Mouse (Mus musculus) stomach, postnatal 0 days (tissue): ENCODE results near the gene Mcm3ap. TPM values are rescaled to one million over a fixed set of nuclear protein-coding genes. Genes with fewer than 3 reads are reported as not detected.

Experiments used
- ATAC-seq: fragments of 200-750 bp; cut with Nextera tagmentation; 2 replicates; pipeline ENCODE4 v1.8.0; 2017; ENCODE audit not compliant: low FRiP score, low TSS enrichment
- DNase-seq: peaks from one replicate; pipeline ENCODE4 v3.0.0-alpha.2; 2016; ENCODE audit warnings: low spot score
- H3K27ac ChIP-seq: fragments of 300-500 bp; sonication (generic); replicated peaks from 2 replicates; pipeline ENCODE4 v1.5.1; 2014; ENCODE audit warnings: mild to moderate bottlenecking, control low read depth
- H3K27me3 ChIP-seq: fragments of 300-500 bp; sonication (generic); 2 replicates; pipeline ENCODE4 v1.6.1; 2014; ENCODE audit warnings: low read length; ENCODE audit not compliant: control insufficient read depth, insufficient read depth
- H3K36me3 ChIP-seq: fragments of 300-500 bp; sonication (generic); 2 replicates; pipeline ENCODE4 v1.6.1; 2014; ENCODE audit warnings: low read length, mixed read lengths; ENCODE audit not compliant: control insufficient read depth, insufficient read depth
- H3K4me1 ChIP-seq: fragments of 300-500 bp; sonication (generic); replicated peaks from 2 replicates; pipeline ENCODE4 v1.6.1; 2014; ENCODE audit warnings: antibody characterized with exemption; ENCODE audit not compliant: control insufficient read depth, insufficient read depth
- H3K4me2 ChIP-seq: fragments of 300-500 bp; sonication (generic); replicated peaks from 2 replicates; pipeline ENCODE4 v1.6.1; 2014; ENCODE audit warnings: low read depth, mild to moderate bottlenecking, control low read depth, moderate library complexity
- H3K4me3 ChIP-seq: fragments of 300-500 bp; sonication (generic); 2 replicates; pipeline ENCODE4 v1.5.1; 2014; ENCODE audit warnings: low read depth, low read length, control low read depth
- H3K9ac ChIP-seq: fragments of 300-500 bp; sonication (generic); 2 replicates; pipeline ENCODE4 v1.6.1; 2014; ENCODE audit warnings: mild to moderate bottlenecking, low read length, control low read depth, mixed read lengths
- H3K9me3 ChIP-seq: fragments of 300-500 bp; sonication (generic); 2 replicates; pipeline ENCODE4 v1.6.1; 2016; ENCODE audit warnings: low read length; ENCODE audit not compliant: control insufficient read depth
- CTCF ChIP-seq: IDR thresholded peaks from 2 replicates; pipeline ENCODE4 v1.5.1; 2016; ENCODE audit warnings: antibody characterized with exemption, low read depth, mild to moderate bottlenecking, moderate library complexity
- EP300 ChIP-seq: optimal IDR thresholded peaks from 2 replicates; pipeline ENCODE3; 2016; ENCODE audit warnings: antibody characterized with exemption
- WGBS: fragments of 180-500 bp; shearing (Covaris S2); extraction: QIAGEN DNeasy Blood & Tissue Kit; methylation state at CpG from one replicate; pipeline ENCODE4 v1.1.7; 2014; 5-methylcytosine and 5-hydroxymethylcytosine counted together
- polyA plus RNA-seq: library from polyadenylated mRNA; unstranded; fragments of >200 nt; fragmentation: Nextera tagmentation; extraction: Ambion mirVana; gene quantifications from 2 replicates; pipeline ENCODE4 v1.2.1, GENCODE M21; 2015

Gene Mcm3ap
- polyA plus RNA-seq, 1 experiment from 2014 or later = 22.7 TPM

GRCm38 (mm10) chr10:76497522-76497921 lies 28.8 kb downstream of the Mcm3ap start:
- H3K27ac ChIP-seq = no peak overlapping the region

GRCm38 (mm10) chr10:76504271-76504943 lies 35.7 kb downstream of the Mcm3ap start:
- Histone ChIP-seq H3K4me2 (no peak overlapping the region), H3K36me3 (peaks cover 31% of the 10 kb centered on the region), H3K9ac (no peak overlapping the region), H3K9me3 (no peaks in the 10 kb centered on the region), H3K27me3 (no peaks in the 10 kb centered on the region), H3K4me1 (no peaks in the 10 kb centered on the region), H3K27ac (no peak overlapping the region), H3K4me3 (no peak overlapping the region)
- ATAC-seq (peak; percentile 66), DNase-seq (peak; percentile 19)
- WGBS = 62% methylated on average over 11 of the region's 11 CpGs
- TF ChIP-seq EP300 (no peak), CTCF (no peak)

More at GRCm38 (mm10) chr10:76497522-76497921, 28.8 kb downstream of the Mcm3ap start:
- Histone ChIP-seq H3K9ac (no peak overlapping the region), H3K4me2 (no peak overlapping the region), H3K36me3 (peaks cover 26% of the 10 kb centered on the region), H3K9me3 (no peaks in the 10 kb centered on the region), H3K4me3 (no peak overlapping the region), H3K4me1 (no peaks in the 10 kb centered on the region), H3K27me3 (no peaks in the 10 kb centered on the region)
- WGBS = 93% methylated on average over 4 of the region's 4 CpGs
- DNase-seq = no peak
- TF ChIP-seq CTCF = no peak
- no peak for TF ChIP-seq EP300
- no peak for ATAC-seq

- Histone ChIP-seq H3K4me2 (no peak overlapping the region), H3K4me3 (no peak overlapping the region), H3K27me3 (no peaks in the 10 kb centered on the region), H3K27ac (no peak overlapping the region), H3K36me3 (peaks cover 28% of the 10 kb centered on the region), H3K9me3 (no peaks in the 10 kb centered on the region), H3K4me1 (no peaks in the 10 kb centered on the region), H3K9ac (no peak overlapping the region)
- no peak for DNase-seq
- 91% methylated on average over 7 of the region's 7 CpGs for WGBS
- TF ChIP-seq EP300 = no peak
- no peak for TF ChIP-seq CTCF
- ATAC-seq = no peak
Measured at GRCm38 (mm10) chr10:76505865-76506264, 37.1 kb downstream of the Mcm3ap start.

- Histone ChIP-seq H3K27me3 (no peaks in the 10 kb centered on the region), H3K4me2 (no peak overlapping the region), H3K4me3 (no peak overlapping the region), H3K27ac (no peak overlapping the region), H3K9me3 (no peaks in the 10 kb centered on the region), H3K4me1 (no peaks in the 10 kb centered on the region), H3K36me3 (peaks cover 10% of the 10 kb centered on the region; the same call in 1 of the 2 replicates), H3K9ac (no peak overlapping the region)
- no peak for TF ChIP-seq EP300
- TF ChIP-seq CTCF = peak; percentile 91
- DNase-seq (peak; percentile 89), ATAC-seq (peak; percentile 90)
- WGBS = 49% methylated on average over 5 of the region's 5 CpGs
Measured at GRCm38 (mm10) chr10:76512965-76513583, 44.3 kb downstream of the Mcm3ap start.

GRCm38 (mm10) chr10:76530922-76531321 lies 62.2 kb downstream of the Mcm3ap start:
- no peaks in the 10 kb centered on the region for H3K27me3 ChIP-seq
- H3K4me3 ChIP-seq = peak overlapping the region; percentile 59
- H3K4me1 ChIP-seq = no peaks in the 10 kb centered on the region
- H3K9ac ChIP-seq = peak overlapping the region; percentile 45
- no peaks in the 10 kb centered on the region; the same call in 1 of the 2 replicates for H3K36me3 ChIP-seq
- under 1% methylated on average over 11 of the region's 11 CpGs for whole genome bisulfite sequencing
- H3K9me3 ChIP-seq = no peaks in the 10 kb centered on the region
- H3K27ac ChIP-seq = no peak overlapping the region
- DNase-seq (no peak), ATAC-seq (no peak; the same call in none of the 2 replicates)
- peak overlapping the region; percentile 92 for H3K4me2 ChIP-seq
- TF ChIP-seq CTCF = no peak

- Histone ChIP-seq H3K36me3 (no peaks in the 10 kb centered on the region; the same call in 1 of the 2 replicates), H3K4me2 (peak within 1 kb of the TSS; percentile 92), H3K9ac (peak within 1 kb of the TSS; percentile 72), H3K4me1 (no peaks in the 10 kb centered on the region), H3K27ac (peak within 1 kb of the TSS; percentile 78), H3K9me3 (no peaks in the 10 kb centered on the region), H3K4me3 (peak within 1 kb of the TSS; percentile 59), H3K27me3 (no peaks in the 10 kb centered on the region)
- peak; percentile 66 for TF ChIP-seq CTCF
- no peak for TF ChIP-seq EP300
- ATAC-seq (peak; percentile 100), DNase-seq (peak; percentile 99)
- WGBS = under 1% methylated on average over 36 of the region's 37 CpGs
Measured at GRCm38 (mm10) chr10:76531375-76531774, 62.6 kb downstream of the Mcm3ap start, which contains the start of gene Lss. Gene Lss (plus strand): TSS chr10:76531588.
